Mouse (Mus musculus): ENCODE data around the gene Col1a1.

The Col1a1 gene

GRCm38 (mm10) chr11:94974951-94975350 lies 38.9 kb downstream of the Col1a1 start:
- in situ Hi-C loops (cut with MboI, MseI): loop anchor here (5.0 kb wide), 1 partner anchor 38 kb away; the partner anchor contains the start of gene Col1a1

- in situ Hi-C loops (cut with MboI, MseI): no loop called here
Measured at GRCm38 (mm10) chr11:94976199-94976598, 40.2 kb downstream of the Col1a1 start, which contains the start of gene Sgca. Gene Sgca (minus strand): TSS chr11:94976327.

GRCm38 (mm10) chr11:94978178-94978915 lies 42.3 kb downstream of the Col1a1 start:
- in situ Hi-C loops (cut with MboI, MseI): no loop called here

- in situ Hi-C loops (cut with MboI, MseI): no loop called here
Measured at GRCm38 (mm10) chr11:94978947-94979346, 42.9 kb downstream of the Col1a1 start.

GRCm38 (mm10) chr11:94979462-94980179 lies 43.6 kb downstream of the Col1a1 start:
- in situ Hi-C loops (cut with MboI, MseI): no loop called here

GRCm38 (mm10) chr11:94985140-94985539 lies 49.1 kb downstream of the Col1a1 start:
- in situ Hi-C loops (cut with MboI, MseI): no loop called here

GRCm38 (mm10) chr11:94985822-94986221 lies 49.8 kb downstream of the Col1a1 start:
- in situ Hi-C loops (cut with MboI, MseI): no loop called here

- in situ Hi-C loops (cut with MboI, MseI): no loop called here
Measured at GRCm38 (mm10) chr11:94986435-94986834, 50.4 kb downstream of the Col1a1 start.

- in situ Hi-C loops (cut with MboI, MseI): no loop called here
Measured at GRCm38 (mm10) chr11:94987341-94987740, 51.3 kb downstream of the Col1a1 start.

- in situ Hi-C loops (cut with MboI, MseI): no loop called here
Measured at GRCm38 (mm10) chr11:94987851-94988250, 51.8 kb downstream of the Col1a1 start.

- in situ Hi-C loops (cut with MboI, MseI): no loop called here
Measured at GRCm38 (mm10) chr11:94988780-94989561, 52.9 kb downstream of the Col1a1 start.

GRCm38 (mm10) chr11:94989562-94990017 lies 53.6 kb downstream of the Col1a1 start:
- in situ Hi-C loops (cut with MboI, MseI): loop anchor here (10.0 kb wide), 1 partner anchor 55 kb away; the partner anchor contains the start of gene Col1a1

- in situ Hi-C loops (cut with MboI, MseI): loop anchor here (10.0 kb wide), 1 partner anchor 55 kb away; the partner anchor contains the start of gene Col1a1
Measured at GRCm38 (mm10) chr11:94990102-94990748, 54.2 kb downstream of the Col1a1 start.

- in situ Hi-C loops (cut with MboI, MseI): loop anchor here (10.0 kb wide), 1 partner anchor 56 kb away; the partner anchor contains the start of gene Col1a1
Measured at GRCm38 (mm10) chr11:94990749-94991577, 54.9 kb downstream of the Col1a1 start, which contains the start of gene Ppp1r9b. Gene Ppp1r9b (plus strand): TSS chr11:94991035.

- in situ Hi-C loops (cut with MboI, MseI): loop anchor here (10.0 kb wide), 1 partner anchor 57 kb away; the partner anchor contains the start of gene Col1a1
Measured at GRCm38 (mm10) chr11:94991641-94992479, 55.8 kb downstream of the Col1a1 start.

GRCm38 (mm10) chr11:94992480-94992753 lies 56.4 kb downstream of the Col1a1 start:
- in situ Hi-C loops (cut with MboI, MseI): loop anchor here (10.0 kb wide), 1 partner anchor 58 kb away; the partner anchor contains the start of gene Col1a1

- in situ Hi-C loops (cut with MboI, MseI): loop anchor here (10.0 kb wide), 1 partner anchor 58 kb away; the partner anchor contains the start of gene Col1a1
Measured at GRCm38 (mm10) chr11:94992754-94993606, 57.0 kb downstream of the Col1a1 start.

GRCm38 (mm10) chr11:94994208-94994814 lies 58.3 kb downstream of the Col1a1 start:
- in situ Hi-C loops (cut with MboI, MseI): loop anchor here (10.0 kb wide), 1 partner anchor 60 kb away; the partner anchor contains the start of gene Col1a1
